Mouse (Mus musculus) erythroid progenitor cell, adult 5-6 weeks (primary cell): ENCODE measurements around the gene Nckap5. TPM values are rescaled to one million over a fixed set of nuclear protein-coding genes. Genes with fewer than 3 reads are reported as not detected.

ENCODE experiments used
- ATAC-seq: replicated peaks from 2 replicates; pipeline ENCODE4 v1.8.0; 2016; ENCODE audit warnings: moderate number of reproducible peaks, mild to moderate bottlenecking, moderate TSS enrichment, inconsistent platforms; ENCODE audit not compliant: poor library complexity, low FRiP score, severe bottlenecking
- total RNA-seq, 2 experiments: library from RNA; stranded (forward) in 1 of 2; stranded (reverse) in 1 of 2; fragments of 150-400 nt in 1 of 2; fragments of 186-747, 209-891 nt in 1 of 2; gene quantifications; 2 replicates each; pipeline versions ENCODE4 v1.2.3 to v1.2.4; 2015 to 2017; ENCODE audit warnings: low replicate concordance in 2 of 2

Nckap5 gene
- total RNA-seq, 2 experiments from 2014 or later, result not detected

DNA sequence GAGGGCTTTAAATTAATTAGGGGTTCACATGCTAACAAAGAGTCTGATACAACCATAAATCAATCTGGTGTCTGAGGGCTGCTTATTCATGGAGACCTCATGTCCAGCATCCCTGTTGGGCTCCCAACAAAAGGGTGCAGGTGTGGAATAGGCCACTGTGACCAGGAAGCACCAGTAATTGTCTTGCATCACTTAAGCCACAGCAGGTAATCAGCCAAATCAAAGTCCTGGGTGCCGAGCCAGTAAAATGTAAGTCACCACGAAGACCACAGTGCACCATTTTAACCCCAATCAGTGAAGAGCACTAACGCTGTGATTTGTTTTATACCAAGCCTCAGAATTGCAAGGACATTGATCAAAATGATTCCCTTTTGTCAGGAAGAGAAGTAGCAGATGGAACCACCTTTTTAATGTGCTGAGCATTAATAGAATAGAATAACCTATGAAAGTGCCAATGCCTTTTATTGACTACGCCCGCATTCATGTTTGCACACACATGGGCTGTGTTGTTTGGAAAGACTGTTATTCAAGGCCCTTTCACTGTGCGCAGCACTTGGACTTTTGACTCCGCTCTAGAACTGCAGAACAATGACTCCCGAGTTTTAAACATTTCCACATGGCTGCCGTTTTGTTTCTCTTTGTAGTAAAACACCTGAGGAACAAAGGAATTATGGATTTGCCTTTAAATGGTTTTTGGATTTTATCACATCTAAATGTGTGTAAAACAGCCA, 393.5 kb downstream of the Nckap5 start:
- no peak for ATAC-seq

DNA sequence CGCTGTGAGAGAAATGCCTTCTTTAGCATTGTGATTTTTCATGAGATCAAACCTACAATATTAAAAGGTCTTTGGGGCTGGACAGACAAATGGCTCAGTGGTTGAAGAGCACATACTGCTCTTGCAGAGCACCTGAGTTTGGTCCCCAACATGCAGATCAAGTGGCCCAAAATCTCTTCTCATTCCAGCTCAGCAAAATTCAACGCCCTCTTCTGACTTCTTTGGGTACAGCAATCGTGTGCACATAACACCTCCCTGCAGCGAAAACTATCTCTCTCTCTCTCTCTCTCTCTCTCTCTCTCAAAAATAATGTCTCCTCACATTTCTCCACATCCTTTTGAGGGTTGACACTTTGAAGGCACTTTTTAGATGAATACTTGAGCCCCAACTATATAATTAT, 398.3 kb downstream of the Nckap5 start:
- ATAC-seq, result no peak

DNA sequence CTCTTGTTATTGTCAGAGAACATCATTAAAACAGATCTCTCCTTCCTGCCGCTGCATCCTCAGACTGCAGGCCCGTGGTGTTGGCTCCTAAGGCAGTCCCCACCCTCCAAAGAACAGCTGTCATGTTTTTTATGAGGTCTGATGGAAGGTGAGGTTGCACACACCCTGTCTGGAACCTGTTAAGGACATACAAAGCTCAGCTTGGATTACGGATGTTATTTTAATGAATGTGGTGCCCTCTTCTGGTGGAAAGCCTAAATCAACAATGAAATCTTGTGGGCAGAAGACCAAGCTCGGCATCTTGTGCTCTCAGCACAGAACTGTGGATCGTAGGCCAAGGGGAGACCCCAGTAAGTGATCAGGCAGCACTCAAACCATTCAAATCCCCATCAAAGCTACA, 399.0 kb downstream of the Nckap5 start:
- ATAC-seq, result no peak

DNA sequence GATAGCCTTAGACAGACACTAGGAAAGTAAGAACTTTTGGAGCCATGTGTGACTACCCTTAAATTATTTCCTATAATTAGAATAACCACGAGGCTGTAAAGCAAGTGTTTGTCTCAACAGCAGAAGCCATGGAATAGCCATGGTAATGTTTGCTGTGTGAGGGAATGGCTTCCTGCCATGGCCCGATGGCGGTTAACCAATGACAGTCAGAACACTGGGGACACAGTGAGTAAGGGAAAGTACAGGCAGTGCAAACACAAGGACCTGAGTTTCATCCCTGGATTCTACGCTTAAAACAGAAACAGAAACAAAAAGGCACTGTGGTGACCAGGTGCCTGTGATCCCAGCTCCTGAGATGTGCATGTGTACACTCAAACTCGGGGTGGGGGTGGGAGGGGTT, 419.2 kb downstream of the Nckap5 start:
- ATAC-seq, result no peak

DNA sequence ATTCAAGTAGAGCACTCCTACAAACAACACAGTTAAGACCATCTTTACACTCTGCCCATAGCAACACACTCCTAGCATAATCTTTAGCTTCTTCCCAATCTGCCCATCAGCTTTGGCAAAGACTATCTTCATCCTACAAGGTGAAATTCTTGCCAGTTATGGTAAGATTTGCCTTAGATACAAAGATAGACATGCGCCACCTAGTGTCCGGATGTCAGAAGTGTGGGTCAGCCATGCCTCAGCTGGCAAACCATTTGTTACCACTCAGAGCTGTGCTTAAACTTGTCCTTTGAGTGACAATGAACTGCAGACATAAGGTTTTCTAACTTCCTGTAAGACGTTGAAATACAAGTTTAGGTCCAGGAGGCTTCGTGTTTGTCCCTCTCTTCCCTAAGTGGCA, 422.7 kb downstream of the Nckap5 start:
- ATAC-seq, result no peak

DNA sequence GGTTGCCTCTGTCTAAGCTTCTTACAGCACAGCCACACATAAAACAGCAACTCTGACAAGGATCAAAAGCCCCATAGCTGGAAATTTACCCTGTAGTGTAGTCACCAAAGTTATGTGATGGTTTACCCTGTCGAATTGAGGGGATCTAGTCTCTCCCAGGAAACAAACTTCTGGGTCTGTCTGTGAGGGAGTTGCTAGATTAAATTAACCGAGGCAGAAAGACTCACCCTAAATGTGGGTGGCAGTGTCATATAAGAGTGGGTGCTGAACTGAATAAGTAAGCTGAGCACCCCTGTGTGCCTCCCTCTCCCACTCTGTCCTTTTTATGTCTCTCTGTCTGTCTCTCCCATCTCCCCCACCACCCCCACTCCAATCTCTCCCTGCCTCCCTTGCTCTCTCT, 425.1 kb downstream of the Nckap5 start:
- no peak for ATAC-seq

DNA sequence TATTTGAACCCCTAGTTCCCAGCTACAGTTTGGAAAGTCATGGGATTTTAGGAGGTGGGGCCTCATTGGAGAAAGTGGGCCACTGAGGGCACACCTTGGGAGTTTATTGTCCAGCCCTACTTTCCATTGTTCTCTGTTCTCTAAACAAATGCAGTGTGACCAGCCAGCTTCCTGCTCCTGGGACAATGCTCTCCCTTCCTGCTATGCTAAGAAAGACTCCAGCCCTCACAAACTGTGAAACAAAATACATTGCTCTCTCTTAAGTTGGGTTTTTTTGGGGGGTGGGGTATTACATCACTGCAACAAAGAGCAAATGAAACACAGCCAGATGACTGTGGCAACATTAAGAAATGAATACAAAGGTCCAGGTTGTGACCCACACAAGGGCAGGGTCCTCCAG, 426.6 kb downstream of the Nckap5 start:
- ATAC-seq, result no peak

DNA sequence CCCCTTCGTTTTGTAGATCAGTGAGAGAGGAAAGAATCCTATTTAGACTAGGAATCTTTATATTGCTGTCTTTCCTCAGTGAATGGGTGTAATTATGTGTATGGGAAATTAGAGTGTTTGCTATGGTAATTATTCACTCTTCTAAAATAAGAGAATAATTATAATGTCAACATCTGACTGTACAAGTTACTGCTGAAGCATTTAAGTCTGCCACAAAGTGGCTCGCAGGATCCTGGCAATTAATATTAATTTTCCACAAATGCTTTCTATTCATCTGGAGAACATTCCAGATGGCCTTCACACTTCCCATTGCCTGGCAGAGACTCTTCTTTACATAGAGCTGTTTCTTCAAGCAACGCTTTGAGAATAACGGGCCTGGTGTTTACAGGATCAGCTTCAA, 439.4 kb downstream of the Nckap5 start:
- no peak for ATAC-seq

DNA sequence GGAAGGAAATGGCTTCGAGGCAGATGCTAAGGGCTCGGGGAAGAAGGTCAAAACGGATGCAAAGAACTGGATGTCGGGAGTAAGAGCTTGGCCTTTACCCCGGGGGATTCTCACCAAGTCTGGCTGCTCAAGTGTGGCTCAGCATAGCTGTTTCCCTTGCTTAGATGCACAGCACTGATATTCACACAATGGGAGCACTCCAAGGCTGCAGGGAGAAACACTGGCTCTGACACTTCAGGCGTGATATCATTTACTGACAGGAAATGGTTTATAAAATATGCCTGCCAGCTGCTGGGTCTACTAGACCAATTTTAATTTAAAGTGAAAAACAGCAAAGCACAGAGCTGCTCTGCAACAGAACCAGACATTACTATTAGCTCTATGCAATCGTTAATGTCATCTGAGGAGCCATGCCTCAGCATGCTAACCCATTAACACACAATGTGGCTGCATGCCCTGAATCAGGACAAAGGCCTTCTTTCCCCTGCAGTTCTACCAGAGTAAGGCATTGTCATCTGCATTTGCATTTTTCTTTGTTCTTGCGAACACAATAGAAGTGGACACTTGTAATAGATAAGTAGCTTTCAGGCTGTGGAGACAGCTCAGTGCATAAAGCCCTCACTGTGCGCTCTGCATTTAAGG, 453.1 kb downstream of the Nckap5 start:
- no peak for ATAC-seq

DNA sequence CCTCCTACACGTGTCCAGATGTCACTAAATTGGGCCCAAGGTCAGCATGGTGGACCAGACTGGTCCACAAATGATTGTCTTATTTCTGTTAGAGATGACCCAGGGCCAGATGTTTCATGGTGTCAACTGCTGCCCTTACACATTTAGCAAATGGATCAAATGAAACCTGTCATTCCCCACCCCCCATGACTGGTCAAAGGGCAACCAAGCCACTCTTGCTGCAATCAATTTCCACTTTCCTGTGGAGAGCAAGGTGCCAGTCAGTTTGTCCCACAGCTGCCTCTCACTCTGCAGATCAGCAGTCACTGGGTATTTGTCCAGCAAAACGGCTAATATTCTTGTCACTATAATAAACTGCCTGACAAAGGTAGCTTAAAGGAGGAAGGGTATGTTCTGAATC, 463.9 kb downstream of the Nckap5 start:
- no peak for ATAC-seq

DNA sequence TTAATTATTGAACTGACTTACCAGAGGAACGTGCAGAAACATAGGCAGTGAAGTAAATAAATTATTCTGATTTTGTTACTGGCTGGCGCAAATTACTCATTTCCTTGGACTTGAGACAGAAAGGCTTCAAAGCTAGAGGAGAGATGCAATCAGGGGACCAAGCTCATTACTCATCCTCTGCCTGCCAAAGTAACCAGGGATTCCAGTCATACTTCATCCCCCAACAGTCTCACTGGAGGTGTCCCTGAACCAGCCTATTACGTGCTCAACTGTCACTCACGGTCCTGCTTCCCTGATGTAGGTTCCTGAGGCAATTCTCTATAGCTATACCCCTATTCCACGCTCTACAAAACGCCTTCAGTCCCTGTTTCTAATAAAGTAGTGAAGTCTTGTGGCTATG, 466.0 kb downstream of the Nckap5 start:
- ATAC-seq, result no peak

DNA sequence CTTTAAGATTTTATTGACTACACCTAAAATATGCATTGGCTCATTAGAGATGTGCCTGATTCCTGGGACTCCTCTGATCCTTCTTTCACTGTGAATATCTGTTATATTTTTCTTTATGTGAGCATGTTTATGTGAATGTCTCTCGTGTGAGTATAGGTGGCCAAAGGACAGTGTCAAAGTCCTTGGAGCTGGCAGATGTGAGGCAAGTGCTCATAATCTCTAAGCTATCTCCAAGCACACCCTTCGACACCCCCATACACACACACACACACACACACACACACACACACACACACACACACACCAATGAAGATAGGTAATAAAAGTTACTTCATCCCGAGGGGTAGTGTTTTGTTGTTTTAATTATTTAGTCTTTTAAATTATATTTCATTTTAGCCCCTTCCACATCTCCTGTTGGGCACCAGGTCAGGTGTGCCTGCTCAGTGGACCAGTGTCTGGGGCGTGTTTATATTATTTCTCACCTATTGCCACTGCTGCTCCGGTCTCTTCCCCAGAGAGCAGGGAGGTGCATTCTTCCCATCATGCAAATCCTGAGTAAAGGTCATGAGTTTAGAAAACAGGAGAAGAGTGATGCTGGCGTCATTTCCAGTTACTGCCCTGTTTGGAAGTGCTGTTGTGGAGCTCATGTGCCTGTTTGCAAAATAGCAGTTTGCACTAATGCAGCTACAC, 469.9 kb downstream of the Nckap5 start:
- ATAC-seq, result no peak

DNA sequence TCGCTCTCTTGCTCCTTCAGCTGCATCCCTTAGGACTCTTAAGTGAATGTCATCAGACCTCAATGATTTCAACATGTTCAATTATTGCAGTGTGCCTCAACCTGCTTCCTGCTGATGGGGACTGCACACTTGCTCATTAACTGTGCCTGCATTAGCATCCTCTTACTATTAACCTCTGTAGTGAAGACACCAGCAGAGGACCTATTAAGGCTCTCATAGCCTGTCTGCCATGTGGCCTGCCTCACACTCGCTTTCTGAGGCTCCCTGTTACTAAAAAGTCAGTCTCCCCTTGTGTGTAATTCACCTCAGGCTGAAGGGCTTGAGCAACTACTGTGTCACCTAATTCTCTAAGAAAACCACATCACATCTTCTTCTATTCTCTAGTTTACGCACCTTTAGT, 470.5 kb downstream of the Nckap5 start:
- ATAC-seq, result no peak

DNA sequence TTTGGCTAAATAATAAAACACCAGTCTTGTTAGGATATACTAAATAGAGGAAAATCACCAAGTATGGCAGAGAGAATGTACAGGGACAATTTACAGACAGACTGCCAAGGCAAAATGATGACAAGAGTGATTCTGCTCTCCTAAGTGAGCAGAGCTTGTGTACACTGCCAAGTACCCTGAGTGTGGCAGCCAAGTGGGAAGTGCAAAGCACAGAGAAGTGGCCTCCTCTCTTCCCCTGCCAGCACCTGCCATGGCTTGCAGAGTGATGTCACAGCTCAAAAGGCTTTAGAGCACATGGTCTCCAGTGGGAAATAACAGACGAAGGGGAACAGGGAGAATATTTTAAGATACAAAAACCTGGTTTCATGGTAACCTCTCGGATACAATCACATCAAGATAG, 488.8 kb downstream of the Nckap5 start:
- no peak for ATAC-seq

DNA sequence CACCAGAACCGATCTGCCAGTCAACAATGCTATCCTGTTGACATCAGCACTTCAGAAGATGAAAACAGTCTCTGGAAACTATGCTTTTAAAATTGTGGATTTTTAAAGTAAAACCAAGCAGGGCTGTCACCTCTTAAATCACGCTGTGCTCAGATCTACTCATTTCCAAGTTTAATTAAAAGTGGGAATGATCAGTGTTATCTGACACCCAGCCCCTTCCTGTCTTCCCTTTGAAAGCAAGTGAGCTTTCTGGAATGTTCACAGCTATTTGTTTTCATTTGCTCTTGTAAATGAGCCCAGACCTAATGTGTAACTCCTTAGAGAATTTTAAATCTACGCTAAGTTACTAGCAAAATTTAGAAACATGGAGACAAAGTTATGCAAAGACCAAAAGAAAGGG, 491.3 kb downstream of the Nckap5 start:
- no peak for ATAC-seq

DNA sequence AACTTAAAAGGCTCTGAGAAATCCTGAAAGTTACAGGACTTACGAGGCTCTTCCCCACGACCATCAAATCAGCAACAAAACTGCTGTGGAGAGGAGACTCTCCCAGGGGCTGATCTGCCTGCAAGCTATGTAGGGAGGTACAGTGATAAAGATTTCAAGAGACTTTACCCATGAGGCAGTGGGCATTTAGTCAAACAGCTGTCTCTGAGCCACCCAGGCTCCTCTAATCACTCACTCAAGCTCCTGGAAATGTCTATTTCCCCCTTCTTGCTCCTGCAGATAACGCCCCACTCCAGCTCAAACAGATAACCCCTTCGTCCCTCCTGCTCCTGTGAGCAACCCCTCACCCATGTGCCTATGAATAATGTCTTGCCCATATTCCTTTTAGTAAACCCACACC, 496.4 kb downstream of the Nckap5 start:
- no peak for ATAC-seq

DNA sequence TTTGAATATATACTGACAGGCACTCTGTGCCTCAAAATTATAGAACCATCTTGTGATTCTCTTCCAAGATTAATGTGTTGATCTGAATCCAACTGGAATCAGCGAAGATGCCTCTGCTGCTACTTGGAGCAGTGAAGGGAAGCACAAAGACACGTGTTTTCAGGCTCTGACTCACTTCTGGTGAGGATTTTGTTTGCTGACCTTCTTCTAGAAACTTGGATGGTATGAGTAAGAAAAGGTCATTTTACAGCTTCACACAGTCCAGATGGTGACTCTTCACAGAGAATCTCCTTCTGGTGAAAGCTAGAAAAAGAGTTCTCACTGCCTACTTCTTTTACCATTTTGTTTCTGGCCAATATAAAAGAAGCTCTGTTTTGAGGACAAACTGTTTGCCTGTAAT, 498.6 kb downstream of the Nckap5 start:
- no peak for ATAC-seq

DNA sequence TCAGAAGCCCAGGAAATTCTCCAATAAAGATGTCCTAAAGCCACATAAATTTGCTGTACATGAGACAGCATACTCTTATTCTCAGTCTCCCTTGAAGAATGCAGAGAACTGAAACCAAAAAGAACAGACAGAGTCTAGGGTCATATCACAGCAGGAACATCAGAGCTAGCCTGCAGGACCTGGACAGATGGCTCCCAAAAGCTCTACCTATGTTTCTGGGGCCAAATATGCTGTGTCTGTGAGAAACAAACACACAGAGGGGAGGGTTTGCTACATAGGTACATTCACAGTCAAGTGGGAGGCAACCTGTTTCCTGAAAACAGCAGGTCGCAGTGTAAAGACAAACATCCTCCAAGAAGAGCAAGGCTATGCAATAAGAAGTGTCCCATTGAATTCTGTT, 509.9 kb downstream of the Nckap5 start:
- no peak for ATAC-seq

DNA sequence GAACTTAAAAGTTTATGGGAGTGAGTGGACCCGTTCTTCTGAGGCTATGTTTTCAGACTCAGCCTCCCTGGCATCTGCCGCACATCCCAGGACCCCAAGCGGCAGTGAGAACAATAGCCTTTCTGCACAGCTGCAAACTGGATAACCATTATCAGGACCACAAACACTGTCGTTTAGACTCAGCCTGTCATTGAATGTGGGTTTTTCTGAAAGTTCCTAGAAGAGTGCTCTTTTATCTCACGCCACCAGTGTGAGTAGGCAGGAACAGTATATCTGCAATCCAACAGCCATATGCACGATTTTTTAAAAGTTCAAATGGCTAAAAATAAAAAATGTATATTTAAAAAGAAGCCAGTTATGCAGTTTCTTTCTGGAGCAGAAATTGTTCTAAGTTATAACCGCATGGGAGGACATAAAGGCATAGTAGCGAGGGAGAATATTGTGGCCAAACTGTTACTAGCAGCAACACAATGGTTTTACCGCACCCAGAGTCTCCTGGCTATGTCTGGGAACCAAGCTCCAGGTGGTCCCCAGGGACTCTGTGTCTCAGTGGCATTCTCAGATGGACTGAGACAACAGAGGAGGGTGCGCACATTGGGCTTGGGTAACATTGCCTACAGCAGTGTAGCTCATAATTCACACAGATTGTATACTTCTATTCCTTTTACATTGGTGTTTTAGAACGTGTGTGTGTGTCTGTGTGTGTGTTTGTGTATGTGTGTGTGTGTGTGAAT, 512.6 kb downstream of the Nckap5 start:
- ATAC-seq, result no peak

DNA sequence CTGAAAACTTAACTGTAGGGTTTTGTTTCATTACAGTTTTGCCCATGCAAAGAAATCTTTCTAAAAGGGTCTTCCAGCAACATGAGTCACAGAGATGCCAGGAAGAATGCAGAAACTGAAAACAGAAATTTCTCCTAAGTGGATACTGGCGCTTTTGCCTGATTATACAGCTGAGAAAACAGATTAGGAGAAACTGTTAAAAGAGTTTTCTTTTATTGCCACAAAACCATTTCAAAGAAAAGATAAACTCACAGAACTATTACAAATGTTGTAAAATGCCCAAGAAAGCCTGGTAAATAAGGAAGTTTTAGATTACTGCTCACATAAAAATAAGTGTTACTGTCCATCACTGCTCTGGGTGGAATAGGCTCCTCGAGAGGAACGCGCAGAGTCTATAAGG, 513.3 kb downstream of the Nckap5 start:
- no peak for ATAC-seq

DNA sequence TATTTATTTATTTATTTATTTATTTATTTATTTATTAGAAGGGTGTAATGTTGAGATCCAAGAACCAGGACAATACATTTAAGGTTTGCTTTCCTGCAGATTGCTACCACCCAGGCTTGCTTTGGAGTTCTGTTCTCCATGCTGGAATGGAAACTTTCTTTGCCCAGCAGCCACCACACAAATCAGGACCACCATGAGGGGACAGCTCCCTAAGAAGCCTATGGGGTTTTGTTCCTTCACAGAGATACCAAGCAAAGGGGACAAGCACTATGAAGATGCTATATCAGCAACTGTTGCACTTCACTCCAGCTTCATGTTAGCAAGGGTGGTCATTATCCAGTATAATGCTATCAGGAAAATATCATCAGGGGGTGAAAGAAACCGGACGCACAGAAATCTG, 513.7 kb downstream of the Nckap5 start:
- ATAC-seq, result no peak
